Mouse (Mus musculus) heart, embryonic 14.5 days (tissue): Measurements from ENCODE around the gene Tmem191c. TPM values are rescaled to one million over a fixed set of nuclear protein-coding genes. Genes with fewer than 3 reads are reported as not detected.

Experiments
- ATAC-seq: fragments of 200-750 bp; cut with Nextera tagmentation; 2 replicates; pipeline ENCODE4 v1.8.0; 2017; ENCODE audit warnings: low read depth, moderate TSS enrichment; ENCODE audit not compliant: insufficient number of reproducible peaks, insufficient read depth, low FRiP score
- H3K27ac ChIP-seq, 2 experiments: fragments of 200-500 bp in 1 of 2; fragments of 300-500 bp in 1 of 2; sonication (generic) in 1 of 2; replicated peaks in 1 of 2; 2 replicates each; pipeline ENCODE4 v1.5.1; 2012 to 2014; ENCODE audit warnings: low read depth in 2 of 2, low read length in 2 of 2, control low read depth in 1 of 2, mild to moderate bottlenecking in 1 of 2, mixed read lengths in 1 of 2; ENCODE audit not compliant: control insufficient read depth in 1 of 2, insufficient read depth in 1 of 2
- H3K27me3 ChIP-seq: fragments of 300-500 bp; sonication (generic); 2 replicates; pipeline ENCODE4 v1.6.1; 2014; ENCODE audit warnings: mild to moderate bottlenecking, low read length, control low read depth; ENCODE audit not compliant: control insufficient read depth, insufficient read depth
- H3K36me3 ChIP-seq: fragments of 300-500 bp; sonication (generic); 2 replicates; pipeline ENCODE4 v1.6.1; 2014; ENCODE audit warnings: mild to moderate bottlenecking, control low read depth, low read length, mixed read lengths; ENCODE audit not compliant: control insufficient read depth, insufficient read depth
- H3K4me1 ChIP-seq, 2 experiments: fragments of 200-500 bp in 1 of 2; fragments of 300-500 bp in 1 of 2; sonication (generic) in 1 of 2; 2 replicates each; pipeline ENCODE4 v1.6.1; 2012 to 2014; ENCODE audit warnings: low read length in 2 of 2, control low read depth in 1 of 2, mixed read lengths in 1 of 2; ENCODE audit not compliant: control insufficient read depth in 2 of 2, insufficient read depth in 2 of 2
- H3K4me2 ChIP-seq: fragments of 300-500 bp; sonication (generic); 2 replicates; pipeline ENCODE4 v1.6.1; 2014; ENCODE audit warnings: mild to moderate bottlenecking, low read length
- H3K4me3 ChIP-seq, 2 experiments: fragments of 200-500 bp in 1 of 2; fragments of 300-500 bp in 1 of 2; sonication (generic) in 1 of 2; 2 replicates each; pipeline ENCODE4 v1.5.1; 2012 to 2014; ENCODE audit warnings: low read length in 2 of 2, mild to moderate bottlenecking in 2 of 2, control low read depth in 1 of 2, low read depth in 1 of 2, moderate library complexity in 1 of 2; ENCODE audit not compliant: control insufficient read depth in 1 of 2, insufficient read depth in 1 of 2
- H3K9ac ChIP-seq: fragments of 300-500 bp; sonication (generic); 2 replicates; pipeline ENCODE4 v1.6.1; 2014; ENCODE audit warnings: mild to moderate bottlenecking, low read length
- H3K9me3 ChIP-seq: fragments of 300-500 bp; sonication (generic); 2 replicates; pipeline ENCODE4 v1.6.1; 2016; ENCODE audit warnings: low read length, control low read depth; ENCODE audit not compliant: control insufficient read depth
- WGBS: fragments of 180-500 bp; shearing (Covaris S2); extraction: QIAGEN DNeasy Blood & Tissue Kit; methylation state at CpG from one replicate; pipeline ENCODE4 v1.1.7; 2014; 5-methylcytosine and 5-hydroxymethylcytosine counted together
- polyA plus RNA-seq: library from polyadenylated mRNA; unstranded; fragments of >200 nt; fragmentation: Nextera tagmentation; extraction: Ambion mirVana; gene quantifications from 2 replicates; pipeline ENCODE4 v1.2.1, GENCODE M21; 2014

The Tmem191c gene
- polyA plus RNA-seq, 1 experiment from 2014 or later: 7.2 TPM

GRCm38 (mm10) chr16:17303521-17304245, 27.8 kb downstream of the Tmem191c start:
- 89% methylated on average over 5 of the region's 5 CpGs for WGBS
- H3K36me3 ChIP-seq: peaks cover 79% of the 10 kb centered on the region
- no peaks in the 10 kb centered on the region for H3K9me3 ChIP-seq
- H3K4me2 ChIP-seq: no peak overlapping the region
- no peak overlapping the region for H3K9ac ChIP-seq
- H3K27me3 ChIP-seq: no peaks in the 10 kb centered on the region
- no peak overlapping the region for H3K27ac ChIP-seq
- no peak overlapping the region for H3K4me3 ChIP-seq
- no peaks in the 10 kb centered on the region for H3K4me1 ChIP-seq
- no peak for ATAC-seq

DNA sequence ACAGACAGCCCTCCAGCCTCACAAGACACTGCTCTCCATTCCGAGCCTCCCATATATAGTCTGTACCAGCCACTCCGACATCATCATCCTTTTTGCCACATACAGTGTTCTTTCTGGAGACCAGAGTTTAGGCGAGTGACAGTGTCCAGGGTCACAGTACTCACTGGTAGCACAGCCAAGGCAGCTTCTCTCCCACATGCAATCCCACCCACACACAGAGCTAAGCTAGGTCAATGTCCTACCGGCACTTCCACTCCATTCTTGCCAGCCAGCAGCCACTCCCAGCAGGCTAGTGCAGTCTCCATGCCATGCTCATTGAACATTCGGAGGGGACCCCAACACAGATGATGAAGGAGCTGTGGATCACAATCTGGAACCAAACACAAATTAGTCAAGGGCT, 31.6 kb downstream of the Tmem191c start:
- Histone ChIP-seq H3K27ac (no peak overlapping the region), H3K4me3 (no peak overlapping the region), H3K4me1 (no peaks in the 10 kb centered on the region), H3K9ac (no peak overlapping the region), H3K36me3 (peaks cover 82% of the 10 kb centered on the region), H3K4me2 (no peak overlapping the region), H3K27me3 (no peaks in the 10 kb centered on the region), H3K9me3 (no peaks in the 10 kb centered on the region)
- WGBS: 83% methylated on average over 5 of the region's 5 CpGs
- no peak for ATAC-seq

- Histone ChIP-seq H3K27ac (no peak overlapping the region), H3K4me1 (no peaks in the 10 kb centered on the region), H3K4me2 (no peak overlapping the region), H3K27me3 (no peaks in the 10 kb centered on the region), H3K4me3 (no peak overlapping the region), H3K9ac (no peak overlapping the region), H3K9me3 (no peaks in the 10 kb centered on the region), H3K36me3 (peaks cover 79% of the 10 kb centered on the region)
- no peak for ATAC-seq
- 89% methylated on average over 10 of the region's 10 CpGs for WGBS
These were observed 33.2 kb downstream of the Tmem191c start for GRCm38 (mm10) chr16:17309036-17309435.

DNA sequence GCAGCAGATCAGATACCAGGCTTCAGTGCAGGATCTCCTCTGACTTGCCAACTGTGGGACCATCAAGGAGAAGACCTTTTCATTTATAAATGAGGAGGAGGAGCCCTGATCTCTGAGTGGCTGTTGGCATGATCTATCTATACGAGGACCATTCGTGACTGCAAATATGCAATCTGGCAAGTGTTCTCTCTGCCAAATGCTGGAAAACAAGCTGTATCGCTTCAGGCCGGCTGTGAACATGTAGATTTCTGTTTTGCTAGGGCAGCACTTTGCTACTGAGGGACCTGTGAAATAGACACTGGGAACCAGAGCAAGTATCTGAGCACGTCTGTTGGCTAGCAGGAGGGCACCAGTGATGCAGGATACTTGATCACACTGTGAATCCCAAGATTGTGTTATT, 36.7 kb downstream of the Tmem191c start:
- peaks cover 89% of the 10 kb centered on the region for H3K36me3 ChIP-seq
- no peak for ATAC-seq
- 91% methylated on average over 5 of the region's 5 CpGs for WGBS

DNA sequence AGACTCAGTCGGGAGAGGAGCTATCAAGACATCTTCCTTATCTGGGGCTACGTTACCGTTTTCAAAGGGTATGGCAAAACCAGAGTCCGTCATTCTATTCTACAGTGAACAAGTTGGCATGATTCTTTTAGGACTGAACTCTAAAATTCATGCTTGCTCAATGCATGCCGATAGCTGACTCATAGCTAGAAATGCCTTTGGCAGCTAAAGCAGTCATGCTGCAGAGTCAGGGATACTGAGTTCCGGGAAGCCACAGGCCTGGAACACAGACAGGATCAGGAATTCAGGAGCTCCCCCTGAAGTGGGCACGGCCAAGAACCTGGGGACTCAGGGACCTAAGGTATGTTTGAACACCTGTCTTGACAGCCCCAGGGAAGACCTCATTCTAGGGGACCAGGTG, 40.7 kb downstream of the Tmem191c start:
- Histone ChIP-seq H3K9ac (no peak overlapping the region), H3K9me3 (no peaks in the 10 kb centered on the region), H3K4me1 (no peaks in the 10 kb centered on the region), H3K4me2 (no peak overlapping the region), H3K4me3 (no peak overlapping the region), H3K27me3 (no peaks in the 10 kb centered on the region), H3K27ac (no peak overlapping the region), H3K36me3 (peaks cover 71% of the 10 kb centered on the region)
- 89% methylated on average over 7 of the region's 7 CpGs for WGBS
- ATAC-seq: no peak

More for the DNA sequence above, 36.7 kb downstream of the Tmem191c start:
- no peak overlapping the region for H3K9ac ChIP-seq
- H3K4me1 ChIP-seq: no peaks in the 10 kb centered on the region
- H3K27ac ChIP-seq: no peak overlapping the region
- no peaks in the 10 kb centered on the region for H3K9me3 ChIP-seq
- no peaks in the 10 kb centered on the region for H3K27me3 ChIP-seq
- H3K4me3 ChIP-seq: no peak overlapping the region
- H3K4me2 ChIP-seq: no peak overlapping the region

GRCm38 (mm10) chr16:17321481-17321880, 45.6 kb downstream of the Tmem191c start:
- H3K36me3 ChIP-seq: peaks cover 74% of the 10 kb centered on the region

DNA sequence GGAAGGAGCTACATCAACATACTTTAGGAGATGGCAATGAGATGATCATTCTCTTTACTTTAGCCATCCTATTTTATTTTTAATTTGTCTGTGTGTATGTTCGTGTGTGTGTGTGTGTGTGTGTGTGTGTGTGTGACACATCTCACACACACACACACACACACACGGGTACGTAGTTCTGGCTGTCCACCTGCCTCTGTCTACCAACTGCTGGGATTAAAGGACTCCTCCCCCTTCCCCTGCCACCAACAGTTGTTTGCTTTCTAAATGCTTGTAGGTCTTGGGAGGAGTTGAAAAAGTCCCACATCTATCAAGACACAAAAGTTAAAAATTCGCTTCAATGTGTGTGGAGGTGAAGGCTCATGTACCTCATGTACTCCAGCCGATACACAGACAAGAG, 48.9 kb downstream of the Tmem191c start:
- no peak for ATAC-seq
- Histone ChIP-seq H3K27me3 (no peaks in the 10 kb centered on the region), H3K27ac (no peak overlapping the region), H3K9ac (no peak overlapping the region), H3K4me2 (no peak overlapping the region), H3K36me3 (peaks cover 48% of the 10 kb centered on the region), H3K4me1 (0 out of 4 replicates have a peak, but pooled peaks cover 0 to under 1% of the 10 kb centered on the region in 2 experiments), H3K4me3 (no peak overlapping the region), H3K9me3 (no peaks in the 10 kb centered on the region)
- 89% methylated on average over 5 of the region's 5 CpGs for WGBS

More at GRCm38 (mm10) chr16:17321481-17321880, 45.6 kb downstream of the Tmem191c start:
- WGBS: 68% methylated on average over 5 of the region's 5 CpGs
- Histone ChIP-seq H3K9me3 (no peaks in the 10 kb centered on the region), H3K27ac (no peak overlapping the region), H3K9ac (no peak overlapping the region), H3K4me1 (no peaks in the 10 kb centered on the region), H3K27me3 (no peaks in the 10 kb centered on the region), H3K4me3 (no peak overlapping the region), H3K4me2 (no peak overlapping the region)
- ATAC-seq: no peak

DNA sequence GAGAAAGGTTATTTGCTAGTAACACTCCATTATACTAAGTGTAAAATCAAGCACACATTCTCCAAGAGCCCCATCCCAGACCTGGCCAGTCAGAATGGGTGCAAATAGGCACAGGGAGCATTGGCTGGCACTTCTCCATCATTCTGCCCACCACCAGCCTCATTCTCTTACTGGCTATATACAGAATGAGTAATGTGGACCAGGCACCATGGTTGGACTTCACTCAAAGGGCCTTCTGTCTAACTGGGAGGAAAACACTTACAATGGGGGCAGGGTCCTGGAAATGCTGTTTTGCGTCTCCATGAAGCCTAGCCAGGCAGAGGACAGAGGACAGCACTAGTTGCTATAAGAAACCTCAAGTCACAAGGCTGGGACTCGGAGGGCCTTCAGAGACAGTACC, 50.2 kb downstream of the Tmem191c start:
- no peaks in the 10 kb centered on the region for H3K27me3 ChIP-seq
- ATAC-seq: no peak
- 84% methylated on average over 2 of the region's 2 CpGs for WGBS
- no peak overlapping the region for H3K4me3 ChIP-seq
- no peaks in the 10 kb centered on the region for H3K9me3 ChIP-seq
- no peak overlapping the region for H3K9ac ChIP-seq
- peaks cover 48% of the 10 kb centered on the region for H3K36me3 ChIP-seq
- H3K4me1 ChIP-seq: 0 out of 4 replicates have a peak, but pooled peaks cover 0 to 3% of the 10 kb centered on the region in 2 experiments
- no peak overlapping the region for H3K4me2 ChIP-seq
- no peak overlapping the region for H3K27ac ChIP-seq
